Mouse (Mus musculus) mesoderm, embryonic 11.5 days (tissue): ENCODE results near the gene Bicral.
A peak's percentile ranks its signal among the peaks of the same experiment; 100 is the strongest.

Source experiments
- DNase-seq: peaks from one replicate; pipeline ENCODE4 v3.0.0-alpha.2; 2012; ENCODE audit warnings: low read depth, low spot score

Gene Bicral

DNA sequence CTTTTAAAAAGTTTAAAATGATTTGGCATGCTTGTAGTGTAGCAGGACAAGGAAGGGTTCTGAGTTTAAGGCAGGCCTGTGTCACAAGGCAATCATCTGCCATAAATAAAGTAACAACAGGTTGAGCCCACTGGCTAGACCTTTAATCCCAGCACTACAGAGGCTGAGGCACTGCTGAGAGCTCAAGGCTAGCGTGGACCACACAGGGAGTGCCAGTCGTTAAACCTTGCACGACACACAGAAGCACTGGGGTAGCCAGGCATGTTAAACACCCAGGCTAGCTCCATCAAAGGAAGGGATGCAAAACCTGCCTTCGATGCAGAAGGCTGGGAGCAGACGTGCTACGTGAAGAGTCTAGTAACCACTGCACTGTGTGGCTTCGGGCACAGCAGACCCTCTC lies 14.6 kb downstream of the Bicral start:
- DNase-seq = no peak

DNA sequence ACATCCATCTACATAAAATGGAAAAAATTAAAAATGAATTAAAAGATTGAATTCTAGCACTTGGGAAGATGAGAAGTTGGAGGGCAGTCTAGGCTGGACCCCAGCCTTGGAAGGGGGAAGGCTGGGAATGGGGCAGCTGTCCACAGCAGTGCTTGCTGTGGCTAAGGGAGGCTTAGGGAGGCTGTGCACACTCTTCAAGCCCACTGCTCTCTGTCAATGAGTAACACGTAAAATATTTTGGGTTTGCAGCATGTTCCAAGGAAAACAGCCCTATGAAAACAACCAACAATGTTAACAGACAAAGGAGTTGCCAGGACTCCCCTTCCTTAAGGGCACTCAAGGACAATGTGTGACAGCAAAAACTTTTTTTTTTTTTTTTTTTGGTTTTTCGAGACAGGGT lies 15.3 kb downstream of the Bicral start:
- DNase-seq = no peak

DNA sequence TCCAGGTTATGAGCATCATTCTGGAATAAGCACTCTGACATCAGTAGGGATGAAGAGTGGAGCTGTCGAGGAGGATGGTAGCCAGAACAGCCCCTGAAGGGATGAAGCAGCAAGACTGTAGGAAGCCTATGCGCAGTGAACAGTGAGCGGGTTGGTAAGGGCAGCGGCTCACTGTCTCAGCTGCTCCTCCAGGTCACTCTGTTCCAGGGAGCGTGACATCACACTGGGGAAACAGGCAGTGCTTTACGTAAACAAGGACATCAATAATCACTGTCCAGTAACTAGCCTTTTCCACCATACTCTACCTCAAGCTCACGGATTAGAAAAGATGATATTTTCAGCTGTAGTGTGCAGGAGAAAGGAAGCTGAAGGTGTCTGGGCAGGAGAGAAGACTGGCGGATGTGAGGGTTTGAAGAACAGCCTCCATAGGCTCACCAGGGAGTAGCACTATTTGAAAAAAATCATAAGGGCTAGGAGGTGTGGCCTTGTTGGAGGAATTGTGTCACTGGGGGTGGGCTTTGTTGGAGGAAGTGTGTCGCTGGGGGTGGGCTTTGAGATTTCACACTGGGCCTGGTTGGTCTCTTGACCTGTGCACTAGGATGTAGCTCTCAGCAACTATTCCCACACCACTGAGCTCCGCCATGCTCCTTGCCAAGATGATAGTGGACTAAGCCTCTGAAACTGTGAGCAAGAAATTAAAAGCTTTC lies 17.8 kb downstream of the Bicral start:
- no peak for DNase-seq

- no peak for DNase-seq
Observed at GRCm38 (mm10) chr17:46838396-46838920, 19.8 kb downstream of the Bicral start.

DNA sequence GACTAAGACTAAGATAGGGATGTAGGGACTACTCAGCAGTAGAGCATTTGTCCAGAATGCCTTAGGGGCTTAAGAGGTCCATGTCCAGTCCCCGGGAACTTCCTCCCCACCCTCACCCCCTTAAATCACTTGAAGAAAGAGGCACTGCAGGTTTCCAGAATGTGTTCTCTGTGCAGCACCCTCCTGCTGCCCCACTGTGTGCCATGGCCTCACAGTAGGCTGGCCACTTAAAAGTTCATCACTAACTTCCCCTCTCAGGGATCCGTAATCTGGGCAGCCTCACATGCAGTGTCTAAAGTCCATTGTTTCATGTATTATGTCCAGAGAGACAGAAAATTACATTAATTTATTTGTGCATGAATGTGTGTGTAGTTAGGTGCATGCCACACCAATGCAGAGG lies 20.4 kb downstream of the Bicral start:
- DNase-seq = no peak

DNA sequence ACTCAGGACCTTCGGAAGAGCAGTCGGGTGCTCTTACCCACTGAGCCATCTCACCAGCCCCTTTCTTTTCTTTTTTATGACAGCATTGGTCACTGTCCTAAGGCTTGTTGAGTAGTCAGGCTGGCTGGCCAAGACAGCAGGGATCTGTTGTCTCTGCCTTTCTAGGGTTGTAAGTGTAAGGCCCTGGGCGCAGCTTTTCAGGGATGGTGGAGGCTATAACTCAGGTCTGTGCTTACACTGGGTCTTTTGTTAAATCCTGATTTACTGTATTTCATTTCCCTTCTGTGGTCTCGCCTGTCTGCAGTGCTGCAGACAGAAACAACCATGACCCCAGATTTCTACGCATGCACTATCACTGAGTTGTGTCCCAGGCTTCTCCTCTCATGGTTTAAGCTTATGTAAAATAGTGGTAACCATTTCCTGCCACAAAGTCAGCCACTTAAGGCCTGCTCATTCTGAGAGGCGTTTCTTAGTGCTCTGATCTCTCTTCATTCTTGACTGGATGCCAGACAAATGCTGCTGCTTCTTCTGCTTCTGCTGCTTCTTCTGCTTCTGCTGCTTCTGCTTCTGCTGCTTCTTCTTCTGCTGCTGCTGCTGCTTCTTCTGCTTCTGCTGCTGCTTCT lies 23.1 kb downstream of the Bicral start:
- DNase-seq = peak; percentile 41

- no peak for DNase-seq
Observed at GRCm38 (mm10) chr17:46832981-46833305, 25.3 kb downstream of the Bicral start.

DNA sequence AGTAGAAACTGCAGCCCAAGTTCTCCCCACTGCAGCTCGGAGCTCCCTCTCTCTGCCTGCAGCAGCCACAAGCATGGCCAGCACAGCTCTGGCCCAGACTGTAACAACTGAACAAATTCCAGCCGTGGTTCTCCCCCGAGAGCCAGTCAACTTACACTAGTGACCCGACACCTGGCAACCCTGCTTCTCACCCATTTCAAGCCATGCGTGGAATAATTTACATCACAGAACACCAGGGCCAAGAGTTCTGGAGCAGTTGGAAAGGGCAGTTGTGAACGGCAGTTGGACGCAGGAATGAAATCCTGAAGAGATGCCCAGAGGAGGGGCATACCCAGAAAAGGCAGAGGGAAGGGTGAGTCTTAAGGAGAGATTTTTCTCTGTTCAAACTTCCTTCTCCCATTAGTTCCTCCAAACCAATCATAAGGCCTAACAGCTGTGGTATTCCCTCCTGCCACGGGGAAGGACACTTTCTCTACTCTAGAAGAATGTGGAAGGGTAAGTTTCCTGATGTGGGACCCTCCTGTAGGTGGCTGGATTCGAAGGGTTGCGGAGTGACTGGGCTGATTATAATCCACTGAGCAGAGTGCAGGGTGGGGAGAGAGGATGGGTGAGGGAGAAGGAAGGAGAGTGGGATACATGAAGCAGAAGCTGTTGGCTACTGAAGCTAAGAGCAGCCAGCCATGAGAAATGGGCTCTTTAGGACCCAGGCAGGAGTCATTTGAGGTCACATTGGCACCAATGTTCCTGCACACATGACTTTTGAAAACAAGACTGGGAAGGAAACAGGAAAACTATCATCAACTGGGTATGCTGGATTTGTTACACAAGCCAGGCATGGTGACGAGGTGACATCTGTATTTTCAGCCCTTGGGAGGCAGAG lies 25.9 kb downstream of the Bicral start:
- no peak for DNase-seq

- DNase-seq = no peak
Observed at GRCm38 (mm10) chr17:46829856-46830535, 28.3 kb downstream of the Bicral start.

- DNase-seq = no peak
Observed at GRCm38 (mm10) chr17:46828935-46829334, 29.3 kb downstream of the Bicral start.

DNA sequence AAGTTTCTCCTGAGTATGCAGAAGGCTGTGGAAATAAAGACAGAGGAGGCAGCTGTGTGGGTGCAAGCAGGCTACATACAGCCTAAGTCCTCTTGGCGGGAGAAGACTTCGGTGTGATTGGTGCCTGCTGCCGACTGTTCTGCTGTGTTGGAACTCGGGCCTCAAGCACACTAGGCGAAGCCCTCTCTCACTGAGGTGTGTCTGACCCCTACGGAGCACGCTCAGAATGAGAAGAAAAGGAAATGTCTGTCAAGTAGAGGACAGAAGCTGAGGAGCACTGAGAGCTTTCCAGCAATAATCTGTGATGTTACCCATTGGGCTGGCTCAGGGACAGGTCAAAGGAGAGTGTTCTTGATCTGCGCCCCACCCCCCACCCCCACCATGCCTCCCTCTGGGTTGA lies 35.2 kb downstream of the Bicral start:
- DNase-seq = no peak

DNA sequence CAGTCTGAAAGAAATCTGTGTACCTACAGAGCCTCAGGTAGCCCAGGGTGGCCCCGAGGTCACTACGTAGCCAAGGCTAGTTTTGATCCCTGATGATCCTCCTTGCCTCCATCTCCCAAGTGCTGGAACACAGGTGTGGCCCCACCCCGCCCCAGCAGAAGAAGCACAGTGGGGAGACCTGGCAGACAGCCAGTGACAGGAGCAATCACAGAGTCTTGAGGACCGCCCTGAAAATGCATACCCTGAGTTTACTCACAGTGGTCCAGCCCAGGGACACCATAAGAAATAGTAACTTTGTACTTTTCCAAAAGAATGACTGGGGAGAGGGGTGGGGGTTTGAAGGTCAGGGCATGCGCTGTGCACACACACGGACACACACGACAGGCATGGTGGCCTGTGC lies 37.7 kb downstream of the Bicral start:
- DNase-seq = no peak

DNA sequence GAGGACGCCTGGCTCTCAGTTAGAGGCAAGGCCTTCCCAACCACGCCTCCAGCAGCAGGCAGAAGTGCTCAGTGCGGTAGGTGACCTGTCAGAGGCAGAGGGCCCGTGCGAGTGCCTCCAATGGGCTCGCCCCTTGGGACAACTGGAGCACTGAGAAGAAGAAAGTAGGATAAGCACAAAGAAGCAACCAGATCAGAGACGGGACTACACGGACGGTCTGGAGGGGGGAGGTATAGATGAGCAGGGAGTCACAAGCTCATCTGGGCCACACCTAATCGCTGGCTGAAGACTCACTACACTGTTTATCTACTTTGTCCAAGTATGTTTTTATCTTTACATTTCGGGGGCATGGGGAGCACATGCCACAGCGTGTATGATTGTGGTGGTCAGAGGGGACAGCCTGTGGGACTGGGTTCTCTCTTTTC lies 40.5 kb downstream of the Bicral start:
- no peak for DNase-seq

- DNase-seq = no peak
Observed at GRCm38 (mm10) chr17:46816306-46816705, 42.0 kb downstream of the Bicral start.

GRCm38 (mm10) chr17:46814497-46814896 lies 43.8 kb downstream of the Bicral start:
- no peak for DNase-seq

GRCm38 (mm10) chr17:46813637-46814036 lies 44.6 kb downstream of the Bicral start:
- no peak for DNase-seq

DNA sequence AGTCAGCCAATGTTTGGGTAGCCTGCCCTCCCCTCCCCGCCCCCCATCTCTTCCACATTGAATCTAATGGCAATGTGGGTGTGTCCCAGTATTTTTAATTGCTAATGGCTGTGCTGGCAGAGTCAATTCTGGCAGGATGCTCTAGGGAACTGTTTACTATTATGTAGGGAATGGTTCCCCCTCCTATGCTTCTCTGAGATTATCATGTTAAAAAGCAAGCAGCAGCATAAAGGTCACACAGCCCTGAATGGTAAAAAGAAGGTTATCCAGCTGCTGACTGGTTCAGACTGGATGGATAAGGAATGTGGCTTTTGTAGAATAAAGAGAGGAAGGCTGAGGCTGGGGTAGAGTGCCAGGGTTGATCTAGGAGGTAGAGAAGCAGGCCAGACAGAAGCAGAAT lies 45.8 kb downstream of the Bicral start:
- no peak for DNase-seq

DNA sequence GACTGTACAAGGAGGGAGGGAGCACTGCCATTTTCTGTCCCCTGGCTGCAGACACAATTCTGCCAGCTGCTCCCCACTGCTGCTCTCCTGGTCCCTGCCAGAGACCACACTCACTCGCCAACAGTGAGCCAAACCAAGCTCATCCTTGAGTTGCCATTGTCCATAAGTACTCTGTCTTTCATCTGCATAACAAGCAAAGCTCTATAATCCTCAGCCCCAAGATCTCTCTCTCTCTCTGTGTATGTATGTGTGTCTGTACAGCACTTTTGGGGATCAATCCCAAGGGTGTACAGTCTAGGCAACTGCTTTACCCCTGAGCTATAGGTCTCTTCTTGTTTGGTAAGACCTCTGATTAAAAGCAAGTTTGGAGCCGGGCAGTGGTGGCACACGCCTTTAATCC lies 47.6 kb downstream of the Bicral start:
- DNase-seq = no peak

- no peak for DNase-seq
Observed at GRCm38 (mm10) chr17:46809131-46809830, 49.0 kb downstream of the Bicral start.

DNA sequence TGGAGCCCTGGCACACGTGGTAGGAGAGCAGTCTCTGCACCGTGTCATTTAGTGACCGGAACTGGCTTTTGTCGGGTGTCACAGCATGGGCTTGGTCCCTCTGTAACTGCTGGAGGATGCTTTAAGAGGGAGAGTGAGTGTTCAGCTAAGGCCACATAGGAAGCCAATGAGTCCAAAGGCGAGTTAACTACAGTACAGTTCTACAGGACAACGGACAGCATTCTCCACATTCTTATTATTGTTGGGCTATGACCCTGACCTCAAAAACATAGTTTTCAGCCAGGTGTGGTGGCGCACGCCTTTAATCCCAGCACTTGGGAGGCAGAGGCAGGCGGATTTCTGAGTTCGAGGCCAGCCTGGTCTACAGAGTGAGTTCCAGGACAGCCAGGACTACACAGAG lies 49.9 kb downstream of the Bicral start:
- no peak for DNase-seq

DNA sequence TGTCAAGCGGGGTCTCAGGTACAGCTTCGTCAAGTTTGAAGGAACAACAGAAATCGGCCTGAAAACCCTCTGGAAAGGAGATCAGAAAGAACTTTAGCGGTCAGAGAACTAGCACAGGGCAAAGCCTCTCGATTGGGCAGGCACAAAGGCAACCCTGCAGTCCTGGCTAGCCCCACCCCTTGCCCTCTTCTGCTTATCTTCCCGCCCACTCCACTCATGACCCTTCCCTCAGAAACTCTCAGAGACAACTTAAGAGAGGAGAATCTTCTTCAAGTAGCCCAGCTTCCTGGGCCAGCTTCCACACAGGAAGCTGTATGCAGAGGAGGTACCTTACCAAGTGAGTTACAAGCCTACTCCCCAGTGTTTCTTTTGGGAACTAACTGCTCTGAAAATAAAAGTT lies 56.5 kb downstream of the Bicral start:
- no peak for DNase-seq
